Mouse (Mus musculus) ES-E14 (cell line): ENCODE results near the gene Mrpl12. TPM values are rescaled to one million over a fixed set of nuclear protein-coding genes. Genes with fewer than 3 reads are reported as not detected.

ENCODE experiments used
- DNase-seq: peaks from one replicate; pipeline ENCODE4 v3.0.0-alpha.2; 2013; ENCODE audit warnings: low read depth, low spot score
- H3K27ac ChIP-seq: 2 replicates; pipeline ENCODE4 v1.5.1; 2012; ENCODE audit warnings: low read depth, mild to moderate bottlenecking, low read length, moderate library complexity, mixed read lengths; ENCODE audit not compliant: poor library complexity, insufficient read depth, severe bottlenecking
- H3K36me3 ChIP-seq: 2 replicates; pipeline ENCODE4 v1.6.1; 2012; ENCODE audit warnings: mild to moderate bottlenecking, low read length, moderate library complexity, mixed read lengths; ENCODE audit not compliant: control insufficient read depth, poor library complexity, insufficient read depth, severe bottlenecking
- H3K4me1 ChIP-seq, 2 experiments: fragments of 150-350 bp in 1 of 2; sonication (generic) in 1 of 2; 2 replicates each; pipeline ENCODE4 v1.6.1; 2012; ENCODE audit warnings: low read length in 2 of 2, mild to moderate bottlenecking in 1 of 2, mixed read lengths in 1 of 2; ENCODE audit not compliant: control insufficient read depth in 2 of 2, insufficient read depth in 2 of 2, poor library complexity in 1 of 2
- H3K4me3 ChIP-seq, 2 experiments: fragments of 150-350 bp in 1 of 2; sonication (generic) in 1 of 2; 2 replicates each; pipeline ENCODE4 v1.5.1; 2012; ENCODE audit warnings: low read length in 2 of 2, low read depth in 1 of 2, mild to moderate bottlenecking in 1 of 2, mixed read lengths in 1 of 2; ENCODE audit not compliant: insufficient read depth in 1 of 2, poor library complexity in 1 of 2, severe bottlenecking in 1 of 2
- H3K9ac ChIP-seq: 2 replicates; pipeline ENCODE4 v1.6.1; 2012; ENCODE audit warnings: low read depth, mild to moderate bottlenecking, low read length, mixed read lengths; ENCODE audit not compliant: poor library complexity, insufficient read depth, severe bottlenecking
- H3K9me3 ChIP-seq: fragments of 150-350 bp; sonication (generic); 2 replicates; pipeline ENCODE4 v1.6.1; 2012; ENCODE audit warnings: low read depth, mild to moderate bottlenecking, low read length; ENCODE audit not compliant: control insufficient read depth, insufficient read depth
- CHD2 ChIP-seq: IDR thresholded peaks from 2 replicates; pipeline ENCODE4 v1.6.1; 2014; ENCODE audit warnings: mild to moderate bottlenecking, low read depth, low read length, inconsistent platforms
- HCFC1 ChIP-seq: IDR thresholded peaks from 2 replicates; pipeline ENCODE4 v1.6.1; 2012; ENCODE audit warnings: low read length, inconsistent platforms, borderline replicate concordance; ENCODE audit not compliant: insufficient read depth
- MAFK ChIP-seq: IDR thresholded peaks from 2 replicates; pipeline ENCODE4 v1.6.1; 2014; ENCODE audit warnings: mild to moderate bottlenecking, low read depth, low read length, inconsistent platforms; ENCODE audit not compliant: insufficient read depth
- ZC3H11A ChIP-seq: IDR thresholded peaks from 2 replicates; pipeline ENCODE4 v1.6.1; 2012; ENCODE audit warnings: low read depth, mild to moderate bottlenecking, inconsistent platforms, low read length, borderline replicate concordance
- ZNF384 ChIP-seq: IDR thresholded peaks from 2 replicates; pipeline ENCODE4 v1.6.1; 2012; ENCODE audit warnings: low read depth, low read length, inconsistent platforms
- in situ Hi-C, 2 experiments: fragments of 600-800 bp; cut with MboI; formaldehyde crosslinking; loops; one replicate each; pipeline ENCODE4 v1.15.1; 2025; ENCODE audit warnings: low sequenced_read_pairs in 2 of 2, inconsistent platforms in 1 of 2; ENCODE audit not compliant: unreplicated experiment in 2 of 2
- total RNA-seq: library from RNA; depleted of rRNA; stranded (reverse); fragments of 300-350 nt; gene quantifications from 2 replicates; pipeline ENCODE4 v1.2.3, GENCODE M21; 2012

Mrpl12 gene
- total RNA-seq, 1 experiment, result 136 TPM

DNA sequence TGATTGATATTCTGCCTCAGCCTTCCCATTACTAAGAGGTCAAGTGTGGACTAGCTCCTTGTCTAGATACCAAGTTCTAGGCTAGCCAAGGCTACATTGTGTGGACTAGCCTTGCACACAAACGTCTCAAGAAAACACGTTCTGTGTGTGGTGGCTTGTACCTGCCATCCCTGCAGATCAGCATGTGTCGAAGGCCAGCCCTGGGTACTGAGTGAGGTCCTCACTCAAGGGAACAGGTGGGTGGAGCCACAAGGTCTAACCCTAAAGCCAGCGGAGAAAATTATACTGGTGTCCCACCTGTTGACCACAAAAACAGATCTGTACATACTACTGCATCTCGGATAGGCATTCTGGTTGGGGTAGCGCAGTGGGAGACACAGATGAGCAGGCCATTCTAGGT is 15.5 kb downstream of the Mrpl12 start:
- H3K4me3 ChIP-seq, result no peak overlapping the region

DNA sequence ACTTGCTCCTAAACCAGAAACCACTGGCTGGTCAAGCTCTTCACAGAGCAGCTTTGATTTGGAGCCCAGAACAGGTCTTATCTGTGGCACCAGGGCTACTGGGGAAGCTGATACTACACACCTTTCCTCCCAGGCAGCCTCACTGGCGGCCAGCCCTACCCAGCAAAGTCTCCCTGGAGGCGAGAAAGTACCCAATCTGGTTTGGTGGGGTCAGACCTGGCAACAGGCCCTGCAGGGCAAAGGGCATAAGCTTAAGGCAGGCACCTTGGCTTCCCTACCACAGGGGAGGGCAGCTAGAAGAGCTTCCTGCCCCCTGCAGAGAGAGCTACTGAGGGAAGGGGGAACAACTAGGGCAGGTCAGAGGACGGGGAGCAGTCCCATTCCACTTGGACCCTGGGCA is 15.9 kb downstream of the Mrpl12 start:
- no peaks in the 10 kb centered on the region for H3K9me3 ChIP-seq
- H3K4me3 ChIP-seq, result no peak overlapping the region
- no peak overlapping the region for H3K27ac ChIP-seq
- H3K9ac ChIP-seq, result no peak overlapping the region
- TF ChIP-seq HCFC1 (no peak), CHD2 (no peak), ZC3H11A (no peak), MAFK (no peak)
- H3K4me1 ChIP-seq, result peaks cover 0 to 2% of the 10 kb centered on the region in 2 experiments; a peak in 1 of 4 replicates
- H3K36me3 ChIP-seq, result peaks cover 24% of the 10 kb centered on the region
- in situ Hi-C loops, result no loop called here
- no peak for DNase-seq

More for the DNA sequence above, 15.5 kb downstream of the Mrpl12 start:
- in situ Hi-C loops, result no loop called here
- H3K9ac ChIP-seq, result no peak overlapping the region
- no peaks in the 10 kb centered on the region for H3K9me3 ChIP-seq
- no peak overlapping the region for H3K27ac ChIP-seq
- H3K4me1 ChIP-seq, result peaks cover 0 to 2% of the 10 kb centered on the region in 2 experiments; a peak in 1 of 4 replicates
- peaks cover 29% of the 10 kb centered on the region for H3K36me3 ChIP-seq
- TF ChIP-seq ZC3H11A, result no peak
- TF ChIP-seq MAFK, result no peak
- TF ChIP-seq CHD2, result no peak
- TF ChIP-seq ZNF384, result no peak
- TF ChIP-seq HCFC1, result no peak
- DNase-seq, result no peak

DNA sequence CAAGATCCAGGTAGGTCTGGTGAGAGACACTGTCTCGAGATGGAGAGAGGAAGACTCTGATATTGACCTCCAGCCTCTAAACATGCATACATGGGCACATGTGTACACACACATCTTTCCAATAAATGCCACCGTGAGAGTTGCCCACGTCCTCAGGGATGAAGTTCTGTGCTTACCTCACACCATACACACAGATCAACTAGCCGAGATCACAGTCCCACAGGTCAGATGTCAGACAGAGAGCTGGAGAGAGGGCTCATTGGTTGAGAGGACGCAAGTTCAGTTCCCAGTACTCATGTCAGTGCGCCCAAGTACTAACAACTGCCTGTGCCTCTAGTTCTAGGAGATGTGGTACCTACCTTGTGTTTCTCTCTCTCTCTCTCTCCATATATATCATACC is 16.6 kb downstream of the Mrpl12 start:
- no peak for DNase-seq
- Histone ChIP-seq H3K4me1 (peaks cover 0 to 2% of the 10 kb centered on the region in 2 experiments; a peak in 1 of 4 replicates), H3K27ac (no peak overlapping the region), H3K9ac (no peak overlapping the region), H3K4me3 (no peak overlapping the region), H3K36me3 (peaks cover 19% of the 10 kb centered on the region), H3K9me3 (no peaks in the 10 kb centered on the region)
- no peak for TF ChIP-seq MAFK
- TF ChIP-seq ZC3H11A, result no peak
- no peak for TF ChIP-seq ZNF384
- TF ChIP-seq HCFC1, result no peak
- no peak for TF ChIP-seq CHD2
- in situ Hi-C loops, result no loop called here

DNA sequence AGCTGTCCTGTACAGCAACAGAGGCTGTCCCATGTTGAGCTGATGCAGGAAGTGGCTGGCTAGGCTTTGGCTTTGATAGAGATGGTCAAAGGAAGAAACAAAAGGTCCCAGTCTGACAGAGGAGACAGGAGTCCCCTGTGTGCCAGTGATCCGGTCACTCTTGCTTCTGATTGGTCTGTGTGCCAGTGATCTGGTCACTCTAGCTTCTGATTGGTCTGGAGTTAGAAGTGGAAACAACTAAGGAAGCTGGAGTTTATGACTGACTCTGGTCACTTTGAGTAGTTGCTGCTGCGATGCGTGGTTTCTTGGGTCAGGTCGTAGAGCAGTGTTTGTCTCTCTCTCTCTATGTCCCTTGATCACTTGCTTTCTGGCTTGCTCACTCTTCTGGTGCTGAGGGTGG is 17.3 kb downstream of the Mrpl12 start:
- no peaks in the 10 kb centered on the region for H3K9me3 ChIP-seq
- no peak for DNase-seq
- no peak overlapping the region for H3K27ac ChIP-seq
- H3K4me3 ChIP-seq, result no peak overlapping the region
- TF ChIP-seq MAFK, result no peak
- no peak for TF ChIP-seq HCFC1
- TF ChIP-seq ZC3H11A, result no peak
- no peak for TF ChIP-seq ZNF384
- TF ChIP-seq CHD2, result no peak
- H3K36me3 ChIP-seq, result peaks cover 15% of the 10 kb centered on the region
- in situ Hi-C loops, result no loop called here
- H3K9ac ChIP-seq, result no peak overlapping the region
- H3K4me1 ChIP-seq, result peaks cover 0 to 2% of the 10 kb centered on the region in 2 experiments; a peak in 1 of 4 replicates

DNA sequence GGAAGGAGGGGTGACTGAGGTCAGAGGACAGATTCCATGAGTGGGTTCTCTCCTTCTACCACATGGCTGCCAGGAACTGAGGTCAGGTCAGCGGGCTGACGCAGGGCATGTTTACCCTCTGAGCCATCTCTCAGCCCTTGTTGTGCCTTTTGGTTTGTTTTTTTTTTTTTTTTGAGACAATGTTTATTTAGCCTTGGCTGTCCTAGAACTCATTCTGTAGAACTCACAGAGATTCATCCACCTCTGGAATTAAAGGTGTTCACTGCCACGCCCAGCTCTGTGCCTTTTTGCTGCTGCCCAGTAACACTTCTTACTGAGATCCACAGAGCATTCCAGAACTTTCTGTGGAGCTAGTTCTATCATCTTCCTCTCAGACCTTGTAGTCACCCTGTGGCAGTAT is 21.2 kb downstream of the Mrpl12 start:
- in situ Hi-C loops, result no loop called here
- H3K9me3 ChIP-seq, result no peaks in the 10 kb centered on the region
- H3K36me3 ChIP-seq, result no peaks in the 10 kb centered on the region
- no peak overlapping the region for H3K4me3 ChIP-seq
- no peak for DNase-seq
- H3K27ac ChIP-seq, result no peak overlapping the region
- H3K9ac ChIP-seq, result no peak overlapping the region
- H3K4me1 ChIP-seq, result peaks cover 0 to 2% of the 10 kb centered on the region in 2 experiments; a peak in 1 of 4 replicates
- no peak for TF ChIP-seq HCFC1
- TF ChIP-seq MAFK, result no peak
- TF ChIP-seq ZC3H11A, result no peak
- no peak for TF ChIP-seq CHD2
- no peak for TF ChIP-seq ZNF384
